ENCODE assay signal across 23 mouse cellular contexts in the genomic region with DNA sequence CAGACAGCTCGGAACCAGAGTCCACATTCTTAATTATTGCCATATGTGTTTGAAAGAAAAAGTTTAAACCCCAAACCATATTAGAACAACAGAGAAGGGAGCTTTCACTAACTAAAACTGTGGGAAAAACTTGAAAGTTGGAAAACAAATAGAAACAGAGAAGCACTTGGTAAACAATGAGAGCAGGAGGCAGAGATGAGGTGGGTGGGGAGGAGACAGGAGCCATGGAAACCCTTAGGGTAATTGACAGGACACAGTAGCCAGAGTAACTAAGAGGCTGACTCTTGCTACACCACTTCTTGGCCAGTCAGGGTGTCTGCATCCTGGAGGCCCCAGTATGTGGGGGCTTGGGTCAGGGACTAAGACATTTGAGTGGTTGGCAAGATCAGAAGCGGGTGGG.
A peak's percentile ranks its signal among the peaks of the same experiment; 100 is the strongest.
DNase-seq lines count a peak whose midpoint lies in the region; ATAC-seq and TF ChIP-seq lines count a peak whose summit lies in the region.
"Had no signal": no experiment of that assay in that cellular context is flagged by ENCODE, and none has a peak within 500 bp of the region (broad histone marks: within the 10 kb centered on the region; RNA-seq: fewer than 3 reads in every experiment).

No protein-coding gene starts in this region.

- WGBS in embryonic facial prominence, embryonic 11.5 days: 46% methylated on average over 2 of the region's 2 CpGs
- WGBS in liver, embryonic 11.5 days: 83% methylated on average over 2 of the region's 2 CpGs

- H3K27ac ChIP-seq in embryonic facial prominence, embryonic 11.5 days (replicated peaks; ENCODE audit: low read depth, low read length): no peak overlapping the region
- peak overlapping the region; percentile 64 for H3K27ac ChIP-seq in embryonic fibroblast, embryonic 13.5 days (ENCODE audit: insufficient read depth, low read length)
- H3K27ac ChIP-seq in liver, embryonic 11.5 days (ENCODE audit: low read depth, low read length): no peak overlapping the region
- H3K27ac ChIP-seq: embryonic facial prominence, embryonic 12.5 days; forebrain, embryonic 13.5 days; heart, embryonic 15.5 days; hindbrain, embryonic 13.5 days; hindbrain, postnatal 0 days had no signal

- no peaks in the 10 kb centered on the region for H3K27me3 ChIP-seq in embryonic facial prominence, embryonic 11.5 days (ENCODE audit: control insufficient read depth, insufficient read depth, low read length)
- H3K27me3 ChIP-seq in liver, embryonic 11.5 days (replicated peaks; ENCODE audit: control insufficient read depth, insufficient read depth, low read length): no peaks in the 10 kb centered on the region
- H3K27me3 ChIP-seq: embryonic facial prominence, embryonic 12.5 days; forebrain, embryonic 13.5 days; heart, embryonic 15.5 days; hindbrain, embryonic 13.5 days had no signal

- no peak for TF ChIP-seq CTCF in embryonic fibroblast, embryonic 13.5 days (IDR thresholded peaks at IDR 0.05; ENCODE audit: borderline replicate concordance, insufficient read depth, low read length)

- TF ChIP-seq POLR2A in embryonic fibroblast, embryonic 13.5 days (IDR thresholded peaks at IDR 0.05; ENCODE audit: low read depth, low read length): no peak

- no peaks in the 10 kb centered on the region for H3K9me3 ChIP-seq in embryonic facial prominence, embryonic 11.5 days (replicated peaks; ENCODE audit: control insufficient read depth, low read length)
- H3K9me3 ChIP-seq in liver, embryonic 11.5 days (ENCODE audit: control insufficient read depth, low read length): no peaks in the 10 kb centered on the region
- H3K9me3 ChIP-seq: embryonic facial prominence, embryonic 12.5 days; forebrain, embryonic 13.5 days; G1E; heart, embryonic 15.5 days; hindbrain, embryonic 13.5 days had no signal

- intact Hi-C loops in gastrocnemius, postnatal 14 days (cut with DNase I; ENCODE audit: low total_unique reads): loop anchor here (10.0 kb wide), 1 partner anchor 241 kb away; no protein-coding TSS in a partner anchor

- ATAC-seq in embryonic facial prominence, embryonic 11.5 days (replicated peaks; ENCODE audit: insufficient number of reproducible peaks, low FRiP score, low TSS enrichment, low read depth): no peak
- no peak for ATAC-seq in liver, embryonic 11.5 days (replicated peaks; ENCODE audit: low FRiP score)
- ATAC-seq: CD4-positive, CD25-positive, alpha-beta regulatory T cell, adult 4 months; forebrain, embryonic 13.5 days; forebrain, postnatal 0 days; hindbrain, postnatal 0 days had no signal

- DNase-seq in gastrocnemius, postnatal 14 days: peak; percentile 13
- no peak for DNase-seq in gastrocnemius, postnatal 10 days
- DNase-seq in NIH3T3 (ENCODE audit: low read depth): peak; percentile 51
- peak; percentile 12 for DNase-seq in embryonic facial prominence, embryonic 11.5 days (ENCODE audit: low spot score)
- DNase-seq in liver, embryonic 11.5 days (ENCODE audit: low spot score): no peak
- DNase-seq in urinary bladder, postnatal 10 days (ENCODE audit: low spot score): no peak
- DNase-seq: adrenal gland, postnatal 14 days; cerebellum, adult 11-12 months; cerebellum, adult 9-10 months; cerebellum, postnatal 25 days; forebrain, postnatal 0 days; heart, adult 18-20 months; heart, postnatal 14 days; kidney, adult 18-20 months had no signal

- H3K4me2 ChIP-seq in embryonic facial prominence, embryonic 11.5 days (ENCODE audit: low read depth, low read length): no peak overlapping the region
- no peak overlapping the region for H3K4me2 ChIP-seq in liver, embryonic 11.5 days
- H3K4me2 ChIP-seq: embryonic facial prominence, embryonic 12.5 days; forebrain, embryonic 13.5 days; heart, embryonic 11.5 days; heart, embryonic 15.5 days; hindbrain, embryonic 13.5 days had no signal

- H3K4me3 ChIP-seq in embryonic facial prominence, embryonic 11.5 days (ENCODE audit: low read depth, low read length): no peak overlapping the region
- no peak overlapping the region for H3K4me3 ChIP-seq in embryonic fibroblast, embryonic 13.5 days (ENCODE audit: insufficient read depth, low read length)
- no peak overlapping the region for H3K4me3 ChIP-seq in liver, embryonic 11.5 days (ENCODE audit: low read depth, low read length)
- H3K4me3 ChIP-seq: embryonic facial prominence, embryonic 12.5 days; forebrain, embryonic 13.5 days; heart, embryonic 15.5 days; hindbrain, embryonic 13.5 days had no signal

- no peak overlapping the region for H3K9ac ChIP-seq in embryonic facial prominence, embryonic 11.5 days (replicated peaks; ENCODE audit: low read length)
- no peak overlapping the region for H3K9ac ChIP-seq in liver, embryonic 11.5 days (ENCODE audit: low read depth, low read length)
- H3K9ac ChIP-seq: embryonic facial prominence, embryonic 12.5 days; forebrain, embryonic 13.5 days; forebrain, postnatal 0 days; heart, embryonic 15.5 days; hindbrain, embryonic 13.5 days had no signal

- no peaks in the 10 kb centered on the region for H3K4me1 ChIP-seq in embryonic facial prominence, embryonic 11.5 days (ENCODE audit: control insufficient read depth, insufficient read depth, low read length)
- H3K4me1 ChIP-seq in embryonic fibroblast, embryonic 13.5 days (ENCODE audit: control insufficient read depth, insufficient read depth, low read length): peaks cover 10% of the 10 kb centered on the region
- H3K4me1 ChIP-seq in liver, embryonic 11.5 days (replicated peaks; ENCODE audit: control insufficient read depth, insufficient read depth, low read length): no peaks in the 10 kb centered on the region
- H3K4me1 ChIP-seq: forebrain, embryonic 13.5 days; hindbrain, embryonic 13.5 days had no signal

- no peaks in the 10 kb centered on the region for H3K36me3 ChIP-seq in embryonic facial prominence, embryonic 11.5 days (replicated peaks; ENCODE audit: control insufficient read depth, insufficient read depth, low read depth, low read length)
- no peaks in the 10 kb centered on the region for H3K36me3 ChIP-seq in liver, embryonic 11.5 days (ENCODE audit: control insufficient read depth, insufficient read depth, low read length)
- H3K36me3 ChIP-seq: embryonic facial prominence, embryonic 12.5 days; G1E; heart, embryonic 15.5 days; hindbrain, embryonic 13.5 days had no signal

Comparison
In these comparisons a context has a peak if more than half of its experiments do, and no peak if none do; other contexts are left out.
1. DNase-seq: peak in gastrocnemius, postnatal 14 days (single experiment), NIH3T3 (single experiment) and embryonic facial prominence, embryonic 11.5 days (single experiment); none in gastrocnemius, postnatal 10 days (single experiment), liver, embryonic 11.5 days (single experiment) and urinary bladder, postnatal 10 days (single experiment).